Mouse (Mus musculus) cerebellum, postnatal 10 days (tissue): ENCODE measurements around the gene Npm1.

Source experiments
- DNase-seq, 2 experiments: peaks; one replicate each; pipeline ENCODE4 v3.0.0; 2021; ENCODE audit warnings: mixed read lengths in 2 of 2

Gene Npm1

GRCm38 (mm10) chr11:33145201-33146142 lies 17.5 kb downstream of the Npm1 start:
- peak; percentile 46 to 68 for DNase-seq

DNA sequence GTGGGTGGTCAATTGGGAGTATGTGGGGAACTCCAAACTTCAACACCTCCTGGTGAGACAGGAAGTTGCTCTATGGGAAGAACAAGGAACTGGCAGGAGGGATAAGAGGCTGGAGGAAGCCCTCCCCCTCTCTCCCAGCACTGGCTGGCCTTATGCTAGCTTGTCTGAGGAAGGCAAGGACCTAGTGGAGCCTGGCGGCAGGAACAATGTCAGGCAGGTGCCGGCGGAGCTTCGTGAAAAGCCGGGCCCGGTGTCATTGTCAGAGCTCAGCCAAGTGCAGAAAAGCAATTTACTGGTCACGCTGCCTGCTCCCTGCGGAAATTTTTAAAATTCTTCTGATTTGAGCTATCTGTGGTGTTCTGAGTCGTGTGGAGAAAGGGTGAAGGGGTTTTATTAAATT lies 19.1 kb downstream of the Npm1 start:
- DNase-seq: peak in 1 of 2 experiments; percentile 24

GRCm38 (mm10) chr11:33142801-33143200 lies 20.2 kb downstream of the Npm1 start:
- DNase-seq: no peak

DNA sequence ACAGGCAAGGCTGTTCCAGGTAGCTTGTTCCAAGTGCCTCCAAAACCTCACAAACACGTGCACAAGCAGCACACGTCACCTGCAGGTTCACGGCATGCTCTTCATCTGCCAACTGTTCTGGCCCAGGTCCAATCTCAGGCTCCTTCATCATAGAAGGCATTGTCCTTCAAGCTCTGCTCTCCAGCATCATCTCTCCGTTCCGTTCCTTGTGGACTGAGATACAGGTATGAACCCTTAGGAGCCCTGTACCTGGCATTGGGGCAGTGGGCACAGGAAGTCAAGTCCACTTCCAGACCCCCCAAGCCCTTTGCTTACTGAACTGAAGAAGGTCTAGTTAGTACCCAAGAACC lies 22.9 kb downstream of the Npm1 start:
- DNase-seq: peak; percentile 49 to 54

- no peak for DNase-seq
Measured at GRCm38 (mm10) chr11:33139458-33140110, 23.4 kb downstream of the Npm1 start.

- no peak for DNase-seq
Measured at GRCm38 (mm10) chr11:33138686-33139085, 24.3 kb downstream of the Npm1 start.

- no peak for DNase-seq
Measured at GRCm38 (mm10) chr11:33134391-33134986, 28.5 kb downstream of the Npm1 start.

- peak in 1 of 2 experiments; percentile 27 for DNase-seq
Measured at GRCm38 (mm10) chr11:33132619-33133338, 30.2 kb downstream of the Npm1 start.

DNA sequence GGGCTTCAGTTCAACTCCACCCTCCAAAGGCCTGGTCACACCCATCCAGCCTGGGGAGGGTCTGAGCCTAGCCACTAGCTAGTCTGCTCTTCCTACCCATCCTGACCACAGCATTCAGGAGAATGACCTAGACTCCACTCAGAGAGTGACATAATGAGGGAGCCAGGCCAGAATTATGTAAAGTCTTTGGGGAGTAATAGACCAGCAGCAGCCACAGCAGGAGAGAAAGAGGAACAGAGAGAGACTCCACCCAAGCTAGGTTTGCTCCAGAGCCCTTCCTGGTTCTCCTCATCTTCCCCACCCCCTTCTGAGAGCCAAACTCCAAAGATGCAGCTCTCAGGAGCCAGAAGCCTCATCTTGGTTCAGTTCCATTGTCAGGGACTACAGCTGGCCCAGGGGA lies 35.9 kb downstream of the Npm1 start:
- no peak for DNase-seq

DNA sequence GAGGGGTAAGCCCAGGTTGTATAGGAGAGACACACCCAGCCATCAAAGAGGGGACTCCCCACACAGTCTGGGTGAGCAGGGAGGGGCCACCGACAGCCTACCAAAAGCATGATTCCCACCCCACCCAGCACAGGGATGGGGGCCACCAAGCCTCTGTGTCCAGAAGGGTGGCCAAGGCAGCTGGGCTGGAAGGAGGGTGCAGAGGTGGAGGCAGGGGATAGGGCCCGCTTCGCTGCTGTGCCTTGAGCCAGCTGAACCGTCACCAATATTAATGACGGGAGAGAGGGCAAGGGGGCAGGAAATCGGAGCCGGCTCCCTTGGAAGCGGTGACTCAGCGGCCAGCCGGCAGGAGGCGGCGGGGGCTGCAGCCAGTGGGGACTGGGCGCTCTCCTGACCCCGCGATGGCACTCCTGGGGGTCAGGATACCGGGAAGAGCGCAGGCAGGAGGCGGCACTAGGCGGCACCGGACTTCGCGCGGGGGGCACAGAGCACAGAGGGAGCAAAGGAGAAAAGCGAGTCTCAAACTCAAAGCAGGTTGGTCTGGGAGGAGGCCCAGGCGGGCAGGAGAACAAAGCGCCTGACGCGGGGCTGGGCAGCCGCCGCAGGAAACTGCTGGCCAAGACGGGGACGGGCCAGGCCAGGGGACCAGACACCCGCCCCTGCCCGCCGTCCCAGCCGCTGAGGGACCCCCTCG lies 40.3 kb downstream of the Npm1 start:
- peak in 1 of 2 experiments; percentile 33 for DNase-seq

- DNase-seq: no peak
Measured at GRCm38 (mm10) chr11:33119556-33119955, 43.5 kb downstream of the Npm1 start.

DNA sequence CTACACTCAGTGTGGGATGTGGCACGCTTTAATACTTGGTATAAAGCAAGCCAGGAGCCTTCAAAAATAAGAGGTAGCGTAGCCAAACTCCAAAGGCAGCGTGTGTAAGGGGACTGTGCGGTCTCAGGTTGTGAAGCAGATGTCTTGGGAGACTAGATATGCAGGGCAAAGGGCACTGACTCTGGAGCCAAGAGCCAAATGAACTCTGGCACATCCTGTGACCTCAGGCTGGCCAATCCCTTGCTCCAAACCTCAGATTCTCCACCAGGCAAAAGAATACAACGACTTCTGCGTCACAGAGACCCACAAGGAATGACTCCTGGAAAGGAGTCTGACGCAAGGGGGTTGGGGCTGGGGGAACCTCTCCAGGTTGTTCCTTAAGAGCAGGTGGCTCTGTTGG lies 43.9 kb downstream of the Npm1 start:
- DNase-seq: no peak

- no peak for DNase-seq
Measured at GRCm38 (mm10) chr11:33118480-33118879, 44.5 kb downstream of the Npm1 start.

DNA sequence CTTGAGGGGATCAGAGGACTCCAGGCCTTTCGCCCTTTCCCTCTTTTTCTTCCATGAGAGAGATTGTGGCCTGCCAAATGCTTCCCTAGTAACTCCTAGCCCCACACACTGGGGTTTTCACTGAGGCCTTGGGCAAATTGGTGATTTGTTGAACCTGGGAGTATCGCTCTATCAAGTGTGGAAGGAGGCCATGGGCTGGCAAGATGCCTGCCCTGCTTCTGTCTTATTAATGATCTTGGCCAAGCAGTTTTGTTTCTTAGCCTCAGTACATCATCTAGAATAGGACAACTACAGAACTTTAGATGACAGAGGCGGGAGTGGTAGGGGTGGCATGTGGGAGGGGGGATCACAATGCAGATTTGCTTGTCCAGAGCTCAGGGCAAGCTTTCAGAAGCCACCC lies 47.2 kb downstream of the Npm1 start:
- DNase-seq: peak; percentile 54 to 57

DNA sequence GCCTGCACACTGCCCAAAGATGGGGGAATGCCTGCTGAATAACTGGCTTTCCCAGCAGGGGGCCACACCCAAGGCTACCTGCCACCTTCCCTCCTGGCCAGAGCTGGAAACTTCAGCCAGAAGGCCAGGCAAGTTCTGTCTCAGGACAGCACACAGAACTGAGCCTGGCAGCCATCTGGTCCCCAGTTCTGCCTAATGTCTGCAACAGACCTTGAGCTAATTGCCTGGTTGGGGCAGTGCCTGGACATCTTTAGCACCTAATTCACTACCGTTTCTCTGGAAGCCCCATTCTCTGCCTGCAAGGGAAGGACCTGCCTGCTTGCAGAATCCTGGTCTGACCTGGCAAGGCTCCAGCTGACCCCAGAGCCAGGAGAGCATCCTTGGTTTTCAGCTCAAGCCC lies 50.6 kb downstream of the Npm1 start:
- peak; percentile 79 to 87 for DNase-seq

GRCm38 (mm10) chr11:33110111-33110510 lies 52.9 kb downstream of the Npm1 start:
- no peak for DNase-seq

GRCm38 (mm10) chr11:33107540-33107939 lies 55.5 kb downstream of the Npm1 start:
- no peak for DNase-seq

DNA sequence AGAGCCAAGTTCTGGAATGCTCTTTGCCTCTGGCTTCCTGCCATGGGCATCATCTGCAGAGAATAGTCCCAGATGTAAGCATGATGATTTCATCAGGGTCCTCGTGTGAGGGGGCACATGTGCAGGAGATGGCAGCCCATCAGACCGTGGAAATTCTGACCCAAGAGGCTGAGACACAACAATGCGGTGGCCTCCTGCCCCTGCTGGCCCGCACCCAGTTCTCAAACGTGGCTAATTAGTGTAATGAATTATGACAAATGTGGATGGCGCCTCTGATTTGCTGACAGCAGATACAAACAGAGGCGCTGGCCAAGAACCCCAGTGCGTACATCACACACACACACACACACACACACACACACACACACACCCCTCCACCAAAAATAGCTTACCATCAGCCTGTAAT lies 58.1 kb downstream of the Npm1 start:
- DNase-seq: peak; percentile 83 to 88

DNA sequence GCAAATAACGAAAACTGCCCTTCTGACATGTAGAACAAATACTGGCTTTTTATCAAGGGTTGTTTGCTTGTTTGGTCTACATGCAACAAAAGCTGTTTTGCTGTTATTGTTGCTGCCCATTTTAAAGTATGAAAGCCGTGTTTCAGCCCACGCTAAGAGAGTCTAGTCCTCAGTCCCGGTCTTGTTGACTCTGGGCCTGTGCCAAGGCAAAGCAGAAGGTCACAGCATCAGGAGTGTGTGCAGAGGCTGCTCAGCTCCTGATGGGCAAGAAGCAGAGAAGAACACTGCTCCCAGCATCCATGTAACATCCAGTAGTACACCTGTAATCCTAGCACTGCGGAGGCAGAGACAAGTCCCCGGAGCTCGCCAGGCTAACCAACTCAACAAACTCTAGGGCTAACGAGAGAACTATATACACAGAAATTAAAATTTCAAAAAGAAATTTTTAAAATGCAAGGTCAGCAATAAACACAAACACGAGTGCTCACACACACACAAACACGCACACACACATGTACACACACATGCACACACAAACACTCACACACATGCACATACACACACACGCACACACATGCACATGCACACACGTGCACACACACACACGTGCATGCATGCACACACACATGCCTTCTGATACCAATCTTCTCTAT lies 59.6 kb downstream of the Npm1 start:
- DNase-seq: peak; percentile 36 to 50
